Mouse (Mus musculus): Measurements from ENCODE around the gene Chchd6. TPM values are rescaled to one million over a fixed set of nuclear protein-coding genes. Genes with fewer than 3 reads are reported as not detected.

The Chchd6 gene
- polyA plus RNA-seq, 1 experiment from 2014 or later: 56.5 TPM

- ATAC-seq (ENCODE audit: insufficient number of reproducible peaks, insufficient read depth, low FRiP score, low read depth): 0 out of 2 replicates have a peak, but pooled peaks have one; percentile 37
- 14% methylated on average over 10 of the region's 10 CpGs for WGBS
- no peaks in the 10 kb centered on the region for H3K9me3 ChIP-seq (ENCODE audit: control insufficient read depth, low read length)
- no peak overlapping the region for H3K27ac ChIP-seq (replicated peaks in 1 of 2; ENCODE audit: control insufficient read depth in 1 of 2, insufficient read depth in 1 of 2, low read depth in 2 of 2, low read length in 2 of 2)
- H3K4me2 ChIP-seq (ENCODE audit: low read length): no peak overlapping the region
- H3K4me3 ChIP-seq (ENCODE audit: control insufficient read depth in 1 of 2, insufficient read depth in 1 of 2, low read depth in 1 of 2, low read length in 2 of 2): no peak overlapping the region
- H3K36me3 ChIP-seq (ENCODE audit: control insufficient read depth, insufficient read depth, low read length): no peaks in the 10 kb centered on the region
- H3K9ac ChIP-seq (ENCODE audit: low read length): no peak overlapping the region
- H3K27me3 ChIP-seq (ENCODE audit: control insufficient read depth, insufficient read depth, low read length): no peaks in the 10 kb centered on the region
- peaks cover 10 to 16% of the 10 kb centered on the region in 2 experiments for H3K4me1 ChIP-seq (ENCODE audit: control insufficient read depth in 2 of 2, insufficient read depth in 2 of 2, low read length in 2 of 2)
Observed at GRCm38 (mm10) chr6:89631809-89632562, 36.5 kb upstream of the Chchd6 start.

- H3K4me1 ChIP-seq (ENCODE audit: control insufficient read depth in 2 of 2, insufficient read depth in 2 of 2, low read length in 2 of 2): peaks cover 2 to 5% of the 10 kb centered on the region in 2 experiments; a peak in 2 of 4 replicates
- H3K27me3 ChIP-seq (ENCODE audit: control insufficient read depth, insufficient read depth, low read length): no peaks in the 10 kb centered on the region
- no peaks in the 10 kb centered on the region for H3K36me3 ChIP-seq (ENCODE audit: control insufficient read depth, insufficient read depth, low read length)
- H3K9ac ChIP-seq (ENCODE audit: low read length): no peak overlapping the region
- WGBS: 61% methylated on average over 8 of the region's 8 CpGs
- H3K4me2 ChIP-seq (ENCODE audit: low read length): no peak overlapping the region
- no peak overlapping the region for H3K4me3 ChIP-seq (ENCODE audit: control insufficient read depth in 1 of 2, insufficient read depth in 1 of 2, low read depth in 1 of 2, low read length in 2 of 2)
- H3K9me3 ChIP-seq (ENCODE audit: control insufficient read depth, low read length): no peaks in the 10 kb centered on the region
- no peak overlapping the region for H3K27ac ChIP-seq (replicated peaks in 1 of 2; ENCODE audit: control insufficient read depth in 1 of 2, insufficient read depth in 1 of 2, low read depth in 2 of 2, low read length in 2 of 2)
- ATAC-seq (ENCODE audit: insufficient number of reproducible peaks, insufficient read depth, low FRiP score, low read depth): no peak
Observed at GRCm38 (mm10) chr6:89628045-89628785, 32.8 kb upstream of the Chchd6 start.

GRCm38 (mm10) chr6:89622647-89623046 lies 27.2 kb upstream of the Chchd6 start:
- H3K27me3 ChIP-seq (ENCODE audit: control insufficient read depth, insufficient read depth, low read length): no peaks in the 10 kb centered on the region
- H3K27ac ChIP-seq (replicated peaks in 1 of 2; ENCODE audit: control insufficient read depth in 1 of 2, insufficient read depth in 1 of 2, low read depth in 2 of 2, low read length in 2 of 2): no peak overlapping the region
- no peaks in the 10 kb centered on the region for H3K36me3 ChIP-seq (ENCODE audit: control insufficient read depth, insufficient read depth, low read length)
- H3K9me3 ChIP-seq (ENCODE audit: control insufficient read depth, low read length): no peaks in the 10 kb centered on the region
- no peak overlapping the region for H3K9ac ChIP-seq (ENCODE audit: low read length)
- H3K4me2 ChIP-seq (ENCODE audit: low read length): no peak overlapping the region
- 69% methylated on average over 3 of the region's 3 CpGs for WGBS
- H3K4me3 ChIP-seq (ENCODE audit: control insufficient read depth in 1 of 2, insufficient read depth in 1 of 2, low read depth in 1 of 2, low read length in 2 of 2): no peak overlapping the region
- H3K4me1 ChIP-seq (ENCODE audit: control insufficient read depth in 2 of 2, insufficient read depth in 2 of 2, low read length in 2 of 2): no peaks in the 10 kb centered on the region
- ATAC-seq (ENCODE audit: insufficient number of reproducible peaks, insufficient read depth, low FRiP score, low read depth): no peak

DNA sequence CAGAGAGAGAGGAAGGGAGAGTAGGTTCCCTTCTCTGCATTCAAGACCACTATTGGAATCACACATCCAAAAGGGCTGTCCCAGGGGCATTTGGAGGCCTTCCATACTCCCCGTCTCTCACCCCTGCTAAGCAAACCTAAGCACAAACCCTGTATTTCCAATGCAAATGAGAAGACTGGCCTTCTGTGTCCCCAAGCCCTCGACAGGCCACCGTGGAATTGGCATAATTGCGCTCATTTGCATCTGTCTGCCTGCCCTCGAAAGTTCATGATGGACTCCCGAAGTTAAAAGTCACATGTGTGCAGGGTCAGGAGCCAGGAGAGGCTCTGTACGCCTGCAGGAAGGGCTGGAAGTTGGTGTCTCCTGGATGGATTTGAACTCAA lies 19.9 kb upstream of the Chchd6 start:
- no peak for ATAC-seq (ENCODE audit: insufficient number of reproducible peaks, insufficient read depth, low FRiP score, low read depth)
- 53% methylated on average over 7 of the region's 7 CpGs for WGBS
- Histone ChIP-seq H3K27me3 (ENCODE audit: control insufficient read depth, insufficient read depth, low read length) (no peaks in the 10 kb centered on the region), H3K9me3 (ENCODE audit: control insufficient read depth, low read length) (no peaks in the 10 kb centered on the region), H3K36me3 (ENCODE audit: control insufficient read depth, insufficient read depth, low read length) (no peaks in the 10 kb centered on the region), H3K9ac (ENCODE audit: low read length) (no peak overlapping the region), H3K4me2 (ENCODE audit: low read length) (no peak overlapping the region), H3K27ac (replicated peaks in 1 of 2; ENCODE audit: control insufficient read depth in 1 of 2, insufficient read depth in 1 of 2, low read depth in 2 of 2, low read length in 2 of 2) (no peak overlapping the region), H3K4me3 (ENCODE audit: control insufficient read depth in 1 of 2, insufficient read depth in 1 of 2, low read depth in 1 of 2, low read length in 2 of 2) (no peak overlapping the region), H3K4me1 (ENCODE audit: control insufficient read depth in 2 of 2, insufficient read depth in 2 of 2, low read length in 2 of 2) (no peaks in the 10 kb centered on the region; a peak in 1 of 4 replicates)

- H3K9me3 ChIP-seq (ENCODE audit: control insufficient read depth, low read length): no peaks in the 10 kb centered on the region
- H3K4me3 ChIP-seq (ENCODE audit: control insufficient read depth in 1 of 2, insufficient read depth in 1 of 2, low read depth in 1 of 2, low read length in 2 of 2): no peak overlapping the region
- no peaks in the 10 kb centered on the region; a peak in 1 of 4 replicates for H3K4me1 ChIP-seq (ENCODE audit: control insufficient read depth in 2 of 2, insufficient read depth in 2 of 2, low read length in 2 of 2)
- H3K36me3 ChIP-seq (ENCODE audit: control insufficient read depth, insufficient read depth, low read length): no peaks in the 10 kb centered on the region
- WGBS: 59% methylated on average over 7 of the region's 7 CpGs
- no peak for ATAC-seq (ENCODE audit: insufficient number of reproducible peaks, insufficient read depth, low FRiP score, low read depth)
- no peak overlapping the region for H3K27ac ChIP-seq (replicated peaks in 1 of 2; ENCODE audit: control insufficient read depth in 1 of 2, insufficient read depth in 1 of 2, low read depth in 2 of 2, low read length in 2 of 2)
- no peak overlapping the region for H3K9ac ChIP-seq (ENCODE audit: low read length)
- no peak overlapping the region for H3K4me2 ChIP-seq (ENCODE audit: low read length)
- no peaks in the 10 kb centered on the region for H3K27me3 ChIP-seq (ENCODE audit: control insufficient read depth, insufficient read depth, low read length)
Observed at GRCm38 (mm10) chr6:89614596-89615372, 19.3 kb upstream of the Chchd6 start.

DNA sequence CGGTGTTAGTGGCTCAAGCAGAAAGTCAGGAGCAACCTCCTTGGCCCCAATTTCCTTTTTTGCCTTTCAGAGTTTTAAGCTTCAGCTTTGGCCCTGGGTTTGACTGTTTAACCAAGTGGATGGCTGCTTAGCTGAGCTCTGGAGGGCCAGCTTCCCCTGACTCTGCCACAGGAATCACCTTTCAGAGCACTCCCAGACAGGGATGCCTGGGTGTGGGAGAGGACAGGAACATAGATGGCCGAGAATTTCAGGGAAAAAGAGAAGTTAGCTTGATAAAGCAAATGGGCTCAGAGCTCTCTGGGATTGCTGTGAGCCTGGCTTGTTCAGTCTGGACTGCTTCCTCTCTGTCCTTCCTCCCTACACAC lies 18.6 kb upstream of the Chchd6 start:
- peak overlapping the region in 1 of 2 experiments; percentile 44; a peak in 1 of 4 replicates for H3K27ac ChIP-seq (replicated peaks in 1 of 2; ENCODE audit: control insufficient read depth in 1 of 2, insufficient read depth in 1 of 2, low read depth in 2 of 2, low read length in 2 of 2)
- H3K4me2 ChIP-seq (ENCODE audit: low read length): no peak overlapping the region
- H3K9ac ChIP-seq (ENCODE audit: low read length): no peak overlapping the region
- no peak overlapping the region for H3K4me3 ChIP-seq (ENCODE audit: control insufficient read depth in 1 of 2, insufficient read depth in 1 of 2, low read depth in 1 of 2, low read length in 2 of 2)
- no peak for ATAC-seq (ENCODE audit: insufficient number of reproducible peaks, insufficient read depth, low FRiP score, low read depth)
- 27% methylated on average over 2 of the region's 2 CpGs for WGBS
- no peaks in the 10 kb centered on the region for H3K27me3 ChIP-seq (ENCODE audit: control insufficient read depth, insufficient read depth, low read length)
- H3K36me3 ChIP-seq (ENCODE audit: control insufficient read depth, insufficient read depth, low read length): no peaks in the 10 kb centered on the region
- no peaks in the 10 kb centered on the region; a peak in 1 of 4 replicates for H3K4me1 ChIP-seq (ENCODE audit: control insufficient read depth in 2 of 2, insufficient read depth in 2 of 2, low read length in 2 of 2)
- no peaks in the 10 kb centered on the region for H3K9me3 ChIP-seq (ENCODE audit: control insufficient read depth, low read length)

GRCm38 (mm10) chr6:89613336-89614106 lies 18.1 kb upstream of the Chchd6 start:
- Histone ChIP-seq H3K27ac (replicated peaks in 1 of 2; ENCODE audit: control insufficient read depth in 1 of 2, insufficient read depth in 1 of 2, low read depth in 2 of 2, low read length in 2 of 2) (no peak overlapping the region), H3K4me2 (ENCODE audit: low read length) (no peak overlapping the region), H3K9ac (ENCODE audit: low read length) (no peak overlapping the region), H3K4me3 (ENCODE audit: control insufficient read depth in 1 of 2, insufficient read depth in 1 of 2, low read depth in 1 of 2, low read length in 2 of 2) (no peak overlapping the region), H3K4me1 (ENCODE audit: control insufficient read depth in 2 of 2, insufficient read depth in 2 of 2, low read length in 2 of 2) (no peaks in the 10 kb centered on the region; a peak in 1 of 4 replicates), H3K36me3 (ENCODE audit: control insufficient read depth, insufficient read depth, low read length) (no peaks in the 10 kb centered on the region), H3K9me3 (ENCODE audit: control insufficient read depth, low read length) (no peaks in the 10 kb centered on the region), H3K27me3 (ENCODE audit: control insufficient read depth, insufficient read depth, low read length) (no peaks in the 10 kb centered on the region)
- ATAC-seq (ENCODE audit: insufficient number of reproducible peaks, insufficient read depth, low FRiP score, low read depth): peak; percentile 75
- 50% methylated on average over 15 of the region's 15 CpGs for WGBS

Data from heart, embryonic 14.5 days (tissue).